ENCODE assay signal across 9 mouse cellular contexts in genomic region chr4:108350819-108351218, GRCm38 (mm10). TPM values are rescaled to one million over a fixed set of nuclear protein-coding genes. Genes with fewer than 3 reads are reported as not detected.
A peak's percentile ranks its signal among the peaks of the same experiment; 100 is the strongest.
DNase-seq lines count a peak whose midpoint lies in the region; ATAC-seq and TF ChIP-seq lines count a peak whose summit lies in the region.
"Had no signal": no experiment of that assay in that cellular context is flagged by ENCODE, and none has a peak within 500 bp of the region (broad histone marks: within the 10 kb centered on the region; RNA-seq: fewer than 3 reads in every experiment).

No protein-coding gene starts in this region.

- no peak overlapping the region for H3K4me3 ChIP-seq in embryonic facial prominence, embryonic 13.5 days
- H3K4me3 ChIP-seq in hindbrain, embryonic 12.5 days = no peak overlapping the region
- no peak overlapping the region for H3K4me3 ChIP-seq in lung, adult 2 months (replicated peaks; ENCODE audit: extremely low read depth, low read depth, low read length)

- no peak for TF ChIP-seq CTCF in lung, adult 2 months (IDR thresholded peaks at IDR 0.05; ENCODE audit: insufficient read depth, low read length)

- whole genome bisulfite sequencing in embryonic facial prominence, embryonic 13.5 days = 2% methylated on average over 8 of the region's 8 CpGs
- 8% methylated on average over 8 of the region's 8 CpGs for WGBS in hindbrain, embryonic 12.5 days
- 13% methylated on average over 8 of the region's 8 CpGs for WGBS in lung, adult 2 months

- no peaks in the 10 kb centered on the region for H3K36me3 ChIP-seq in embryonic facial prominence, embryonic 13.5 days
- no peaks in the 10 kb centered on the region for H3K36me3 ChIP-seq in hindbrain, embryonic 12.5 days

- H3K9me3 ChIP-seq in embryonic facial prominence, embryonic 13.5 days = no peaks in the 10 kb centered on the region
- H3K9me3 ChIP-seq in hindbrain, embryonic 12.5 days (replicated peaks) = no peaks in the 10 kb centered on the region

- 0 out of 2 replicates have a peak overlapping the region, but pooled peaks have one; percentile 2 for H3K9ac ChIP-seq in embryonic facial prominence, embryonic 13.5 days
- H3K9ac ChIP-seq in hindbrain, embryonic 12.5 days = no peak overlapping the region

- peak; percentile 81 for ATAC-seq in embryonic facial prominence, embryonic 13.5 days (ENCODE audit: insufficient number of reproducible peaks, insufficient read depth, low FRiP score, low TSS enrichment, low read depth)
- ATAC-seq in hindbrain, embryonic 12.5 days (ENCODE audit: low FRiP score) = peak; percentile 78
- no peak for ATAC-seq in CD4-positive, CD25-positive, alpha-beta regulatory T cell, adult 4 months

- DNase-seq in adrenal gland, adult (ENCODE audit: inconsistent age in 2 of 2, low spot score in 1 of 2) = peak; percentile 35 to 70
- no peak for DNase-seq in adrenal gland, adult 18-20 months (ENCODE audit: low spot score in 2 of 2)
- peak; percentile 19 for DNase-seq in lung, adult 2 months
- peak; percentile 82 for DNase-seq in ovary, postnatal 36 days (ENCODE audit: low spot score)
- no peak for DNase-seq in B cell, adult 2 months

- H3K4me2 ChIP-seq in embryonic facial prominence, embryonic 13.5 days = peak overlapping the region; percentile 7
- peak overlapping the region; percentile 13; the same call in 1 of the 2 replicates for H3K4me2 ChIP-seq in hindbrain, embryonic 12.5 days (replicated peaks)

- H3K4me1 ChIP-seq in embryonic facial prominence, embryonic 13.5 days = peaks cover 52% of the 10 kb centered on the region
- peaks cover 38% of the 10 kb centered on the region for H3K4me1 ChIP-seq in hindbrain, embryonic 12.5 days
- peaks cover 5% of the 10 kb centered on the region for H3K4me1 ChIP-seq in lung, adult 2 months (ENCODE audit: control insufficient read depth, insufficient read depth, low read length)

- peak overlapping the region; percentile 83 for H3K27ac ChIP-seq in embryonic facial prominence, embryonic 13.5 days
- peak overlapping the region; percentile 74 for H3K27ac ChIP-seq in hindbrain, embryonic 12.5 days

- no peaks in the 10 kb centered on the region for H3K27me3 ChIP-seq in embryonic facial prominence, embryonic 13.5 days
- H3K27me3 ChIP-seq in hindbrain, embryonic 12.5 days = no peaks in the 10 kb centered on the region

- TF ChIP-seq POLR2A in lung, adult 2 months (IDR thresholded peaks at IDR 0.05; ENCODE audit: borderline replicate concordance, extremely low read depth, low read depth, low read length) = no peak

RNA-seq across cellular contexts. Expression of gene Coa7, which starts 22.9 kb away (rescaled TPM):
- 10 to 100 TPM; 40.6 to 42.5 TPM for total RNA-seq in adrenal gland, adult 18-20 months (2021)
- polyA plus RNA-seq in embryonic facial prominence, embryonic 13.5 days (2015; fragmentation: Nextera tagmentation; extraction: Ambion mirVana) = 49.2 and 50.9 TPM in 2 replicates
- polyA plus RNA-seq in hindbrain, embryonic 12.5 days (2016; fragmentation: Nextera tagmentation; extraction: Ambion mirVana) = 46.6 and 56.9 TPM in 2 replicates
- polyA plus RNA-seq in lung, adult 2 months (2012; rRNA removed) = 3.2 and 5.2 TPM in 2 replicates
- 10 to 100 TPM; 17.4 to 26.6 TPM for polyA plus RNA-seq in CD4-positive, CD25-positive, alpha-beta regulatory T cell, adult 4 months (2017; shearing (Covaris generic))

RNA-seq across cellular contexts. Expression of gene Shisal2a, which starts 32.3 kb away (rescaled TPM):
- 1 to 10 TPM; 3.2 to 7.0 TPM for total RNA-seq in adrenal gland, adult 18-20 months (2021)
- polyA plus RNA-seq in embryonic facial prominence, embryonic 13.5 days (2015; fragmentation: Nextera tagmentation; extraction: Ambion mirVana) = 2.1 and 2.8 TPM in 2 replicates
- polyA plus RNA-seq in hindbrain, embryonic 12.5 days (2016; fragmentation: Nextera tagmentation; extraction: Ambion mirVana) = 3.5 and 5.2 TPM in 2 replicates
- 0.95 and 2.8 TPM in 2 replicates for polyA plus RNA-seq in lung, adult 2 months (2012; rRNA removed)
- polyA plus RNA-seq in CD4-positive, CD25-positive, alpha-beta regulatory T cell, adult 4 months (2017; shearing (Covaris generic)) = not detected
- polyA plus RNA-seq: testis, adult 2 months had no signal

RNA-seq across cellular contexts. Expression of gene Zyg11b, which starts 49.9 kb away (rescaled TPM):
- 10 to 100 TPM; 28.8 to 43.9 TPM for total RNA-seq in adrenal gland, adult 18-20 months (2021)
- polyA plus RNA-seq in embryonic facial prominence, embryonic 13.5 days (2015; fragmentation: Nextera tagmentation; extraction: Ambion mirVana) = 13.0 and 15.9 TPM in 2 replicates
- 31.9 and 32.2 TPM in 2 replicates for polyA plus RNA-seq in hindbrain, embryonic 12.5 days (2016; fragmentation: Nextera tagmentation; extraction: Ambion mirVana)
- 6.2 and 8.7 TPM in 2 replicates for polyA plus RNA-seq in lung, adult 2 months (2012; rRNA removed)
- 10 to 100 TPM; 12.4 to 12.9 TPM for polyA plus RNA-seq in CD4-positive, CD25-positive, alpha-beta regulatory T cell, adult 4 months (2017; shearing (Covaris generic))

RNA-seq across cellular contexts. Expression of gene Gpx7, which starts 55.9 kb away (rescaled TPM):
- 1 to 10 TPM; 4.3 TPM for total RNA-seq in adrenal gland, adult 18-20 months (2021)
- polyA plus RNA-seq in embryonic facial prominence, embryonic 13.5 days (2015; fragmentation: Nextera tagmentation; extraction: Ambion mirVana) = 86.0 and 102 TPM in 2 replicates
- 58.2 and 59.8 TPM in 2 replicates for polyA plus RNA-seq in hindbrain, embryonic 12.5 days (2016; fragmentation: Nextera tagmentation; extraction: Ambion mirVana)
- polyA plus RNA-seq in lung, adult 2 months (2012; rRNA removed) = 26.3 and 26.5 TPM in 2 replicates
- polyA plus RNA-seq in CD4-positive, CD25-positive, alpha-beta regulatory T cell, adult 4 months (2017; shearing (Covaris generic)) = 1 to 10 TPM; 4.4 to 5.1 TPM

Comparison
In these comparisons a context has a peak if more than half of its experiments do, and no peak if none do; other contexts are left out.
1. DNase-seq: peak in adrenal gland, adult (2 of 2), lung, adult 2 months (single experiment) and ovary, postnatal 36 days (single experiment); none in adrenal gland, adult 18-20 months (0 of 2) and B cell, adult 2 months (0 of 2).